20 mouse cellular contexts compared by ENCODE assay signal in the genomic region with DNA sequence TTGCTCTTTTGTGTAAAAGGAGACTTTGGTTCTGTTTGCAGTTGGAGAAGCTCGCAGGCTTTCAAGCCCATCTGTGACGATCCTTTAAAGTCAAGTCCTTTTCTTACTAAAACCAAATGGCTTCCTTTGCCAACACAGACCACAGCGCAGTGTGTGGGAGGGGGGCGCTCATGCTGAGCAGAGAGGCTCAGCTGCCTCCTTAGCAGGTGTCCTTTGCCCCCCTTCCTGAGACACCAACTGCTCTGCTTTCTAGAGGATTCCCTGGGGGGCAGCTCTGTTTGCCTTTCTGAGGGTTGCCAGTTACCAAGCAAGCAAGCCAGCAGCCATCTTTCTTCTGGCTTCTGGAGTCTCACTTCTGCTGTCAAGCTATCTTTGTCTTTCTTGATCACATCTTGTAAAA. TPM values are rescaled to one million over a fixed set of nuclear protein-coding genes. Genes with fewer than 3 reads are reported as not detected.
A peak's percentile ranks its signal among the peaks of the same experiment; 100 is the strongest.
DNase-seq lines count a peak whose midpoint lies in the region; ATAC-seq lines count a peak whose summit lies in the region.
"Had no signal": no experiment of that assay in that cellular context is flagged by ENCODE, and none has a peak within 500 bp of the region (broad histone marks: within the 10 kb centered on the region; RNA-seq: fewer than 3 reads in every experiment).

No protein-coding gene starts in this region.

- 66% methylated on average over 4 of the region's 4 CpGs for WGBS in forebrain, embryonic 12.5 days
- 52% methylated on average over 4 of the region's 4 CpGs for WGBS in forebrain, embryonic 15.5 days

- H3K27ac ChIP-seq in forebrain, embryonic 12.5 days, result 0 out of 2 replicates have a peak overlapping the region, but pooled peaks have one; percentile 25
- no peak overlapping the region for H3K27ac ChIP-seq in forebrain, embryonic 15.5 days (replicated peaks)
- H3K27ac ChIP-seq: hindbrain, embryonic 10.5 days; left cerebral cortex, adult 2 months; limb, embryonic 13.5 days; macrophage; midbrain, embryonic 15.5 days; neural tube, embryonic 12.5 days had no signal

- H3K9me3 ChIP-seq in forebrain, embryonic 12.5 days, result no peaks in the 10 kb centered on the region
- H3K9me3 ChIP-seq in forebrain, embryonic 15.5 days, result no peaks in the 10 kb centered on the region
- H3K9me3 ChIP-seq: heart, embryonic 12.5 days; hindbrain, embryonic 10.5 days had no signal

- no peak overlapping the region for H3K4me3 ChIP-seq in forebrain, embryonic 12.5 days (replicated peaks)
- H3K4me3 ChIP-seq in forebrain, embryonic 15.5 days, result no peak overlapping the region
- H3K4me3 ChIP-seq: heart, embryonic 12.5 days; hindbrain, embryonic 10.5 days; left cerebral cortex, adult 2 months; limb, embryonic 13.5 days; midbrain, embryonic 15.5 days; neural tube, embryonic 12.5 days had no signal

- no peak for ATAC-seq in forebrain, embryonic 12.5 days (ENCODE audit: low FRiP score)
- no peak for ATAC-seq in forebrain, embryonic 15.5 days (replicated peaks)
- ATAC-seq: midbrain, embryonic 15.5 days had no signal

- H3K36me3 ChIP-seq in forebrain, embryonic 12.5 days (replicated peaks), result no peaks in the 10 kb centered on the region
- H3K36me3 ChIP-seq in forebrain, embryonic 15.5 days, result no peaks in the 10 kb centered on the region
- H3K36me3 ChIP-seq: heart, embryonic 12.5 days; hindbrain, embryonic 10.5 days; limb, embryonic 13.5 days; midbrain, embryonic 15.5 days; neural tube, embryonic 12.5 days had no signal

- H3K4me2 ChIP-seq in forebrain, embryonic 12.5 days, result no peak overlapping the region
- no peak overlapping the region for H3K4me2 ChIP-seq in forebrain, embryonic 15.5 days (replicated peaks)
- H3K4me2 ChIP-seq: heart, embryonic 12.5 days; limb, embryonic 13.5 days; midbrain, embryonic 15.5 days; neural tube, embryonic 12.5 days had no signal

- H3K4me1 ChIP-seq in forebrain, embryonic 12.5 days, result peaks cover 5% of the 10 kb centered on the region; the same call in 1 of the 2 replicates
- no peaks in the 10 kb centered on the region for H3K4me1 ChIP-seq in forebrain, embryonic 15.5 days
- H3K4me1 ChIP-seq: heart, embryonic 12.5 days; limb, embryonic 13.5 days; midbrain, embryonic 15.5 days had no signal

- no peak overlapping the region for H3K9ac ChIP-seq in forebrain, embryonic 12.5 days
- H3K9ac ChIP-seq in forebrain, embryonic 15.5 days (replicated peaks), result no peak overlapping the region
- H3K9ac ChIP-seq: heart, embryonic 12.5 days; limb, embryonic 13.5 days; midbrain, embryonic 15.5 days; neural tube, embryonic 12.5 days had no signal

- DNase-seq in B cell, adult 2 months, result peak; percentile 79 to 81
- peak; percentile 14 for DNase-seq in skeletal muscle tissue, adult 2 months (ENCODE audit: low read depth, low spot score)
- peak; percentile 81 for DNase-seq in thymus, postnatal 0 days (ENCODE audit: low spot score)
- DNase-seq in Muller cell, postnatal 12 days (ENCODE audit: inconsistent ontology term), result no peak
- DNase-seq in layer of hippocampus, postnatal 36 days, result no peak
- DNase-seq in neural tube, embryonic 10.5 days (ENCODE audit: extremely low spot score, low spot score), result no peak
- DNase-seq: adrenal gland, adult 2 months; cerebellum, adult 9-10 months; gastrocnemius, postnatal 36 days; lung, adult 18-20 months; right cerebral cortex, postnatal 4 days had no signal

- no peaks in the 10 kb centered on the region for H3K27me3 ChIP-seq in forebrain, embryonic 12.5 days
- no peaks in the 10 kb centered on the region for H3K27me3 ChIP-seq in forebrain, embryonic 15.5 days
- H3K27me3 ChIP-seq: limb, embryonic 13.5 days; midbrain, embryonic 15.5 days; neural tube, embryonic 12.5 days had no signal

RNA-seq across cellular contexts. Expression of gene Rtl6, which starts 19.4 kb away (rescaled TPM):
- 48.8 and 56.2 TPM in 2 replicates for polyA plus RNA-seq in forebrain, embryonic 12.5 days (2016; fragmentation: Nextera tagmentation; extraction: Ambion mirVana)
- polyA plus RNA-seq in forebrain, embryonic 15.5 days (2015; fragmentation: Nextera tagmentation; extraction: Ambion mirVana), result 65.1 and 68.2 TPM in 2 replicates
- polyA plus RNA-seq in thymus, postnatal 0 days (2015; fragmentation: Nextera tagmentation; extraction: Ambion mirVana), result 9.6 and 9.7 TPM in 2 replicates
- total RNA-seq in layer of hippocampus, postnatal 36 days (2021), result 10 to 100 TPM; 55.9 to 56.2 TPM

Comparison
In these comparisons a context has a peak if more than half of its experiments do, and no peak if none do; other contexts are left out.
1. DNase-seq: peak in B cell, adult 2 months (2 of 2), skeletal muscle tissue, adult 2 months (single experiment) and thymus, postnatal 0 days (single experiment); none in Muller cell, postnatal 12 days (single experiment), layer of hippocampus, postnatal 36 days (0 of 2) and neural tube, embryonic 10.5 days (single experiment).